Mouse (Mus musculus) embryonic facial prominence, embryonic 12.5 days (tissue): Measurements from ENCODE around the gene Unc5b. TPM values are rescaled to one million over a fixed set of nuclear protein-coding genes. Genes with fewer than 3 reads are reported as not detected.

Experiments
- ATAC-seq: fragments of 200-750 bp; cut with Nextera tagmentation; 2 replicates; pipeline ENCODE4 v1.8.0; 2017; ENCODE audit not compliant: insufficient number of reproducible peaks, insufficient read depth, low FRiP score, low TSS enrichment
- H3K27ac ChIP-seq: fragments of 300-500 bp; sonication (generic); 2 replicates; pipeline ENCODE4 v1.5.1; 2016; ENCODE audit warnings: mild to moderate bottlenecking
- H3K27me3 ChIP-seq: fragments of 300-500 bp; sonication (generic); 2 replicates; pipeline ENCODE4 v1.6.1; 2016; ENCODE audit warnings: mild to moderate bottlenecking, moderate library complexity
- H3K36me3 ChIP-seq: fragments of 300-500 bp; sonication (generic); 2 replicates; pipeline ENCODE4 v1.6.1; 2016; ENCODE audit warnings: mild to moderate bottlenecking
- H3K4me1 ChIP-seq: fragments of 300-500 bp; sonication (generic); 2 replicates; pipeline ENCODE4 v1.6.1; 2016
- H3K4me2 ChIP-seq: fragments of 300-500 bp; sonication (generic); replicated peaks from 2 replicates; pipeline ENCODE4 v1.6.1; 2016; ENCODE audit warnings: mild to moderate bottlenecking, moderate library complexity
- H3K4me3 ChIP-seq: fragments of 300-500 bp; sonication (generic); 2 replicates; pipeline ENCODE4 v1.5.1; 2016; ENCODE audit warnings: mild to moderate bottlenecking
- H3K9ac ChIP-seq: fragments of 300-500 bp; sonication (generic); 2 replicates; pipeline ENCODE4 v1.6.1; 2016; ENCODE audit warnings: mild to moderate bottlenecking, moderate library complexity
- H3K9me3 ChIP-seq: fragments of 300-500 bp; sonication (generic); 2 replicates; pipeline ENCODE4 v1.6.1; 2016; ENCODE audit warnings: mild to moderate bottlenecking, moderate library complexity
- WGBS: fragments of 180-500 bp; shearing (Covaris S2); methylation state at CpG from one replicate; pipeline ENCODE4 v1.1.7; 2016; 5-methylcytosine and 5-hydroxymethylcytosine counted together
- polyA plus RNA-seq: library from polyadenylated mRNA; unstranded; fragments of >200 nt; fragmentation: Nextera tagmentation; extraction: Ambion mirVana; gene quantifications from 2 replicates; pipeline ENCODE4 v1.2.1, GENCODE M21; 2016

Unc5b gene
- polyA plus RNA-seq, 1 experiment from 2014 or later = 6.3 TPM

- Histone ChIP-seq H3K9me3 (no peaks in the 10 kb centered on the region), H3K9ac (no peak overlapping the region), H3K27ac (no peak overlapping the region), H3K36me3 (peaks cover 10% of the 10 kb centered on the region), H3K4me1 (0 out of 2 replicates have a peak, but pooled peaks cover 14% of the 10 kb centered on the region), H3K4me3 (no peak overlapping the region), H3K4me2 (no peak overlapping the region), H3K27me3 (no peaks in the 10 kb centered on the region)
- no peak for ATAC-seq
- 47% methylated on average over 2 of the region's 2 CpGs for WGBS
Measured at GRCm38 (mm10) chr10:60732397-60732861, 99.0 kb downstream of the Unc5b start.

- 34% methylated on average over 5 of the region's 5 CpGs for WGBS
- no peak overlapping the region for H3K27ac ChIP-seq
Measured at GRCm38 (mm10) chr10:60731742-60732141, 99.6 kb downstream of the Unc5b start.

DNA sequence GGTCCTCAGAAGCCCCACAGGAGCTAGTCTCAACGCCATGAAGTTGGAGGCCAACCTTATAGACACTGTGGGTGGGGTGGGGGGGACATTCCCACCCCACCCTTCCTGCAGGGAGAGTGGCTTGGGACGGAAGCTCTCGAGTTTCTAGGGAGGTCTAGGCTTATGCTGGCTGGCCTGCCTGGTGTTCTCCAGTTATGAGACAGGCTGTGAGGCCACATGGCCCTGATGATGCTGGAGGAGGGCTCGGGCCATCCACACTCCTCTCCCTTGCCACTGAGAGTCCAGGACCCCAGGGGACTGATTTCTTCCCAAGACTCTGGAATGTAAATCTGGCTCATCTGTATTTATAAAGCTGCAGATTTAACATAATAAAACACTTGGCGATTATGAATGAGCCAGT is 104.1 kb downstream of the Unc5b start:
- H3K4me2 ChIP-seq = no peak overlapping the region
- 0 out of 2 replicates have a peak, but pooled peaks cover 9% of the 10 kb centered on the region for H3K4me1 ChIP-seq
- H3K27me3 ChIP-seq = no peaks in the 10 kb centered on the region
- no peaks in the 10 kb centered on the region for H3K9me3 ChIP-seq
- H3K4me3 ChIP-seq = no peak overlapping the region
- no peak for ATAC-seq
- H3K36me3 ChIP-seq = peaks cover 11% of the 10 kb centered on the region; the same call in 1 of the 2 replicates
- no peak overlapping the region for H3K27ac ChIP-seq
- 27% methylated on average over 5 of the region's 5 CpGs for WGBS
- H3K9ac ChIP-seq = no peak overlapping the region

More at GRCm38 (mm10) chr10:60731742-60732141, 99.6 kb downstream of the Unc5b start:
- Histone ChIP-seq H3K27me3 (no peaks in the 10 kb centered on the region), H3K36me3 (peaks cover 9% of the 10 kb centered on the region), H3K9ac (no peak overlapping the region), H3K4me3 (no peak overlapping the region), H3K4me2 (no peak overlapping the region), H3K9me3 (no peaks in the 10 kb centered on the region), H3K4me1 (0 out of 2 replicates have a peak, but pooled peaks cover 14% of the 10 kb centered on the region)
- ATAC-seq = no peak

GRCm38 (mm10) chr10:60726896-60727295 is 104.5 kb downstream of the Unc5b start:
- Histone ChIP-seq H3K4me3 (no peak overlapping the region), H3K36me3 (peaks cover 11% of the 10 kb centered on the region; the same call in 1 of the 2 replicates), H3K9ac (no peak overlapping the region), H3K27ac (no peak overlapping the region), H3K4me2 (no peak overlapping the region), H3K9me3 (no peaks in the 10 kb centered on the region), H3K4me1 (0 out of 2 replicates have a peak, but pooled peaks cover 6% of the 10 kb centered on the region), H3K27me3 (no peaks in the 10 kb centered on the region)
- 63% methylated on average over 3 of the region's 3 CpGs for WGBS
- ATAC-seq = no peak

DNA sequence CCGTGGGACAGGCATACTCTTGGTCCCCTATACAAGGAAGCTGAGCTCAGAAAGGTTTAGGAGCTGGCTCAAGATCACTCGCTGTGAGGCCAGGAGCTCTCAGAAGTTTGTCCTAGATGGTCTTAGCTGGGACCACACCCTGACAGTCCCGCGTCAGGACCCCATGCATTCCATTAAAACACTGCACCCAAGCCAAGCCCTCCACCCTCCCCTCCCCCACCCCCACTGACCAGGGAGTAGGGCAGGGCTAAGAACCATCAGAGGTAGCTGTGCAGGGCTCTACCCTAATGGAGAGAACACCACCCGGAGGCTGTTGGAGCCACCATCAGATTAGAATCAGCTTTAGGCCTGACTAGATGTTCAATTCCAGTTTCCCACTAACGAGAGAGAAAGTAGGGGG is 106.9 kb downstream of the Unc5b start:
- Histone ChIP-seq H3K4me2 (no peak overlapping the region), H3K36me3 (peaks cover 23% of the 10 kb centered on the region; the same call in 1 of the 2 replicates), H3K9me3 (no peaks in the 10 kb centered on the region), H3K9ac (no peak overlapping the region), H3K4me1 (0 out of 2 replicates have a peak, but pooled peaks cover 3% of the 10 kb centered on the region), H3K27me3 (no peaks in the 10 kb centered on the region), H3K27ac (no peak overlapping the region), H3K4me3 (no peak overlapping the region)
- 77% methylated on average over 6 of the region's 6 CpGs for WGBS
- no peak for ATAC-seq

DNA sequence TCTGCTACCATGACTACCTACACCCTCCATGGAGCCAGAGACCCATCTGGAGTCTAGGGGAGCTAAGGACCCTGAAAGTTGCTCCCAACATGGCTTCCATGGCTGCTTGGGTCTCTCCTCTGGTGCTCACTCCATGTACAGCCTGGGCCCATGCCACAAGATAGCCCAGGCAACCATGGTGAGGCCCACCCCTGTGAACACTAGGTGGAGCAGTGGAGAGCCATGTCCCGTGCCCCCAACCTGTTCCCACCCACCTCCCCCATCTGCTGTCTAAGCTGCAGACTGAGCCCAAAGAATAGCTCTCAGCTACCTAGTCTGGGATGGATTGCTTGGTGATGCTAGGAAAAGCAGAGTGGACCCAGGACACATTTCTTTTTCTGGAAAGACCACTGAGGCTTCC is 108.0 kb downstream of the Unc5b start:
- Histone ChIP-seq H3K27me3 (no peaks in the 10 kb centered on the region), H3K27ac (no peak overlapping the region), H3K4me3 (no peak overlapping the region), H3K4me1 (0 out of 2 replicates have a peak, but pooled peaks cover 3% of the 10 kb centered on the region), H3K4me2 (no peak overlapping the region), H3K9me3 (no peaks in the 10 kb centered on the region), H3K9ac (no peak overlapping the region), H3K36me3 (0 out of 2 replicates have a peak, but pooled peaks cover 29% of the 10 kb centered on the region)
- 67% methylated on average over 1 of the region's 1 CpGs for WGBS
- no peak for ATAC-seq

GRCm38 (mm10) chr10:60721640-60722039 is 109.7 kb downstream of the Unc5b start:
- 61% methylated on average over 12 of the region's 12 CpGs for WGBS
- no peak for ATAC-seq
- Histone ChIP-seq H3K9ac (no peak overlapping the region), H3K27ac (no peak overlapping the region), H3K4me3 (no peak overlapping the region), H3K27me3 (no peaks in the 10 kb centered on the region), H3K36me3 (0 out of 2 replicates have a peak, but pooled peaks cover 30% of the 10 kb centered on the region), H3K4me2 (no peak overlapping the region), H3K9me3 (no peaks in the 10 kb centered on the region), H3K4me1 (no peaks in the 10 kb centered on the region)

GRCm38 (mm10) chr10:60720461-60720860 is 110.9 kb downstream of the Unc5b start:
- Histone ChIP-seq H3K9ac (no peak overlapping the region), H3K4me1 (no peaks in the 10 kb centered on the region), H3K27me3 (no peaks in the 10 kb centered on the region), H3K4me2 (no peak overlapping the region), H3K36me3 (peaks cover 39% of the 10 kb centered on the region), H3K27ac (no peak overlapping the region), H3K4me3 (no peak overlapping the region), H3K9me3 (no peaks in the 10 kb centered on the region)
- no peak for ATAC-seq
- WGBS = 70% methylated on average over 5 of the region's 5 CpGs

GRCm38 (mm10) chr10:60718491-60718890 is 112.9 kb downstream of the Unc5b start:
- 87% methylated on average over 2 of the region's 2 CpGs for WGBS

GRCm38 (mm10) chr10:60716449-60716848 is 114.9 kb downstream of the Unc5b start:
- Histone ChIP-seq H3K4me1 (no peaks in the 10 kb centered on the region), H3K9ac (no peak overlapping the region), H3K27me3 (no peaks in the 10 kb centered on the region), H3K4me2 (no peak overlapping the region), H3K36me3 (peaks cover 48% of the 10 kb centered on the region), H3K27ac (no peak overlapping the region), H3K9me3 (no peaks in the 10 kb centered on the region), H3K4me3 (no peak overlapping the region)
- WGBS = 89% methylated on average over 3 of the region's 3 CpGs
- no peak for ATAC-seq

More at GRCm38 (mm10) chr10:60718491-60718890, 112.9 kb downstream of the Unc5b start:
- no peak overlapping the region for H3K4me2 ChIP-seq
- H3K36me3 ChIP-seq = peaks cover 50% of the 10 kb centered on the region
- H3K9ac ChIP-seq = no peak overlapping the region
- ATAC-seq = no peak
- H3K9me3 ChIP-seq = no peaks in the 10 kb centered on the region
- H3K27me3 ChIP-seq = no peaks in the 10 kb centered on the region
- H3K27ac ChIP-seq = no peak overlapping the region
- no peaks in the 10 kb centered on the region for H3K4me1 ChIP-seq
- no peak overlapping the region for H3K4me3 ChIP-seq
